Mouse (Mus musculus): Measurements from ENCODE around the gene Zfp128.

DNA sequence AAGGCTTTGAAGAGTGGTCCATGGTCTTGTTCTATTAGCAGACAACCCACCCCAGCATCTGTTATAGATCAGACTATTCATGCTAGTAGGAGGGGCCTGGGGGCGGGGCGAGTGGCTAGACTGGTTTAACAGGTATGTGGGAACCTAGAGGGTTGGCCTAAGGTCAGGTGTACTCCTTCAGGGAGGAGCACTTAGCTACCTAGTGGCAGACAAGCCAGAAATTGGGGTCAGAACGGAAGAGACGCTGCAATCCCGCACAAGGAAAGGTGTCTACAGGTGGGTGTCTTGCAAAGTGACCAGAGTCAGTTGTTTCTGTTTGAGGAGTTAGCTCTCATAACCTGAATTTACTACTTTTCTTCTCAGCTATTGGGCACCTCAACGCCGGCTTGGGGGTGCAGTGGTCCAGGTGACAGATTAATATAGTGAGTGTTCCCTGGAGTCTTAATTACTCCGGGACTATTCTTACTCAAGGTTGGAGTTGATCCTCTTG is 46.3 kb downstream of the Zfp128 start, which contains the start of gene Rnf225:
- no peak for TF ChIP-seq EP300 (optimal IDR thresholded peaks at IDR 0.05)
- TF ChIP-seq CTCF (IDR thresholded peaks at IDR 0.05; ENCODE audit: low read depth) = no peak

Measured in stomach, postnatal 0 days (tissue).